Mouse (Mus musculus) thymus, adult 2 months (tissue): ENCODE measurements around the gene Nelfe. TPM values are rescaled to one million over a fixed set of nuclear protein-coding genes. Genes with fewer than 3 reads are reported as not detected.
A peak's percentile ranks its signal among the peaks of the same experiment; 100 is the strongest.

Experiments
- DNase-seq: peaks from one replicate; pipeline ENCODE4 v3.0.0; 2021
- H3K27ac ChIP-seq: fragments of 200-500 bp; 2 replicates; pipeline ENCODE4 v1.5.1; 2012; ENCODE audit warnings: low read length, control low read depth; ENCODE audit not compliant: control insufficient read depth, insufficient read depth
- H3K27me3 ChIP-seq: fragments of 200-500 bp; 2 replicates; pipeline ENCODE4 v1.6.1; 2012; ENCODE audit warnings: mild to moderate bottlenecking, low read length, moderate library complexity, mixed read lengths; ENCODE audit not compliant: control insufficient read depth, insufficient read depth
- H3K36me3 ChIP-seq: fragments of 200-500 bp; 2 replicates; pipeline ENCODE4 v1.6.1; 2012; ENCODE audit warnings: mild to moderate bottlenecking, low read length, moderate library complexity; ENCODE audit not compliant: control insufficient read depth, insufficient read depth
- H3K4me1 ChIP-seq: fragments of 200-500 bp; replicated peaks from 2 replicates; pipeline ENCODE4 v1.6.1; 2012; ENCODE audit warnings: low read length; ENCODE audit not compliant: control insufficient read depth, insufficient read depth
- H3K4me3 ChIP-seq: fragments of 200-500 bp; 2 replicates; pipeline ENCODE4 v1.5.1; 2012; ENCODE audit warnings: mild to moderate bottlenecking, low read length, control low read depth, moderate library complexity; ENCODE audit not compliant: control insufficient read depth, insufficient read depth
- CTCF ChIP-seq: fragments of 200-500 bp; IDR thresholded peaks from 2 replicates; pipeline ENCODE4 v1.5.1; 2012; ENCODE audit warnings: mild to moderate bottlenecking, control low read depth, low read length, moderate library complexity, borderline replicate concordance; ENCODE audit not compliant: control insufficient read depth, poor library complexity, insufficient read depth; ENCODE audit errors: extremely low read depth
- POLR2A ChIP-seq: fragments of 200-500 bp; IDR thresholded peaks from 2 replicates; pipeline ENCODE4 v1.6.1; 2012; ENCODE audit warnings: mild to moderate bottlenecking, low read length, control low read depth, moderate library complexity; ENCODE audit not compliant: control insufficient read depth, poor library complexity, insufficient read depth; ENCODE audit errors: extremely low read depth
- WGBS: fragments of 180-500 bp; shearing (Covaris S2); methylation state at CpG from one replicate; pipeline ENCODE4 v1.1.7; 2018; 5-methylcytosine and 5-hydroxymethylcytosine counted together
- polyA plus RNA-seq: library from polyadenylated mRNA; depleted of rRNA; stranded (reverse); fragments of >200 nt; gene quantifications from 2 replicates; pipeline ENCODE4 v1.2.3, GENCODE M21; 2012

Gene Nelfe
- polyA plus RNA-seq, 1 experiment = 26.1 TPM

DNA sequence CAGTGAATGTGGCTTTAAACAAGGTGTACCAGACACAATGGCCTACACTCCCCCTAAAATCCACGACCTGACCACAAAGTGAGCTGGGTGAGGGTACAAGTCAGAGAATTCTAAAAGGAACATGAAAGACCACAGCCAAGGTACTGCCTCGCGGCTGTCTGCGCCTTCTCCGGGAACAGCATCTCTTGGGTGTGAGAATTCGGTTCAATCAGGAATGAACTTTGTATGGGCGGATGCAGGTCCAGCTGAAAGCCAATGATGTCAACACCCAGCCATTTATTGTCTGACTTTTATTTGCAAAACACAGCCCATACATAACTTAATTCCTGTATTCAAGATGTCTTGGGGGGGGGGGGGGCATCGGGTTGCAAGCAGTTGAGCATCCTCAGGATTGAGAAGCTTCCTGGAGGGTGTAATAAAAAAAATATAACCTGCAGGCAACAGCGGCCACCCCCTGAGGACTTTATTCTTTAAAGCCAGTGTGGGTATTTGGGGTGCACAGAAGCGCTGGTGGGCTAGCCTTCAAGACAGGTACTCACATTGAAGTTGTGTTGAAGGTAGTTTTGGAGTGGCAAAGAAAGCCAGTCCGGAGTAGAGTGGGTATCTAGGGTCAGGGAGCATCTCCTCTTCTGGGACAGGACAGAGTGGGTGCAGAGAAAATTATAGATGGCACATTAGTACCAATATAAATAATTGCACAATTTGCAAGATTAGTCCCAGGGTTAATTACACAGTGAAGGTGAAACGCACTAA lies 43.1 kb downstream of the Nelfe start:
- H3K4me1 ChIP-seq = peaks cover 21% of the 10 kb centered on the region
- no peak overlapping the region for H3K4me3 ChIP-seq
- 83% methylated on average over 12 of the region's 12 CpGs for WGBS
- no peak for DNase-seq
- TF ChIP-seq CTCF (no peak), POLR2A (no peak)
- no peaks in the 10 kb centered on the region for H3K36me3 ChIP-seq
- H3K27me3 ChIP-seq = no peaks in the 10 kb centered on the region
- no peak overlapping the region for H3K27ac ChIP-seq

DNA sequence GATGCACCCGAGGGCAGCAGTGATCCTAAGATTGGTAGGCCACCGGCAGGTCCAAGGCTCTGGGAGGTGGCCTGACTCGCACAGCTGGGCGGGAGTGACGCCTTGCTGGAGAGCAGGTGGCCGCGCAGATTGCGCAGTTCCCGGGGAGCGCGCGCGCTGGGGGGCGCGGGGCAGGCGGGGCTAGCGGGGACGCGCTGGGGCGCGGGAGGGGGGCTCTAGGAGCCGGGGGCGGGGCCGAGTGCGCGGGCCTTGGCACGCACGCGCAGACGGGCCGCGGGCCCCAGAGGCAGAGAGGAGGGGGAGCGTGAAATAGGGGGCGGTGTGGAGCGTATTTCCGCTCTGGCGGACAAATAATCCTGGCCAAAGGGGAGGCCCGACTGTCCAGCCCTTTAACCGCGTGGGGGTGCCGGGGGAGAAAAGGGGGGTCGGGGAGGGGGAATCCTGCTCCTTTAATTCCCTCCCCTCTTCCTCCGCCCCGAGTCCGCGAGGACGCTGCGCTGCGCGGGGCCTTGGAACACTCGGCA lies 43.9 kb downstream of the Nelfe start:
- WGBS = 1% methylated on average over 46 of the region's 51 CpGs
- H3K27ac ChIP-seq = peak overlapping the region; percentile 22; the same call in 1 of the 2 replicates
- peak; percentile 55 for TF ChIP-seq POLR2A
- TF ChIP-seq CTCF = 0 out of 2 replicates have a peak, but pooled peaks have one; percentile 27
- H3K4me3 ChIP-seq = peak overlapping the region; percentile 61
- peaks cover 21% of the 10 kb centered on the region for H3K4me1 ChIP-seq
- DNase-seq = peak; percentile 91
- H3K27me3 ChIP-seq = no peaks in the 10 kb centered on the region
- no peaks in the 10 kb centered on the region for H3K36me3 ChIP-seq

DNA sequence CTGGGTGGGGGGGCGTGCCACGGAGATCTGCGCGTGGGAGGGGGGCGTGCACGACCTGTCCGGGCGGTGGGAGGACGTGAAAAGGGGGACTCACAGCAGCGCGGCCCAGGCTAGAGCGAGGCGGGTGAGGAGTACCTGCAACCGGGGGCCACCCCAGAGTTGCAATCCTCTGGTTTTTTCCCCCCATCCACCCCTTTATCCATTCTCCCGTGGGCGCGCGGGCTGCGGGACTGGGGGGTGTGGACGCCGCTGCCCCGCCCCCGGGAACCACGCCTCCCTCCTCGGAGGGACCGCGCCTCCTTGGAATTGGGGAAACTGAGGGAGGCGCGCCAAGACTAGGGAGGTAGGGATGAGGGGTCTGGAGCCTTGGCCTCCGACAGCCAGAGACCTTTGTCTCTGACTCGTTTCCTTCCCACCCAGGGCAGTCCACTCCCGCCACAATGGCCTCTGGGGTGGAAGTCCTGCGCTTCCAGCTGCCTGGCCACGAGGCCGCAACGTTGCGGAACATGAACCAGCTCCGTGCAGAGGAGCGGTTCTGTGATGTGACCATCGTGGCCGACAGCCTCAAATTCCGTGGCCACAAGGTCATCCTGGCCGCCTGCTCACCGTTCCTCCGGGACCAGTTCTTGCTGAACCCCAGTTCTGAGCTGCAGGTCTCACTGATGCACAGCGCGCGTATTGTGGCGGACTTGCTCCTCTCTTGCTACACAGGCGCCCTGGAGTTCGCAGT lies 44.8 kb downstream of the Nelfe start:
- DNase-seq = peak; percentile 45
- 15% methylated on average over 51 of the region's 51 CpGs for WGBS
- Histone ChIP-seq H3K36me3 (no peaks in the 10 kb centered on the region), H3K4me3 (peak overlapping the region; percentile 65), H3K27me3 (no peaks in the 10 kb centered on the region), H3K4me1 (peaks cover 22% of the 10 kb centered on the region), H3K27ac (no peak overlapping the region)
- TF ChIP-seq CTCF (no peak), POLR2A (no peak)

DNA sequence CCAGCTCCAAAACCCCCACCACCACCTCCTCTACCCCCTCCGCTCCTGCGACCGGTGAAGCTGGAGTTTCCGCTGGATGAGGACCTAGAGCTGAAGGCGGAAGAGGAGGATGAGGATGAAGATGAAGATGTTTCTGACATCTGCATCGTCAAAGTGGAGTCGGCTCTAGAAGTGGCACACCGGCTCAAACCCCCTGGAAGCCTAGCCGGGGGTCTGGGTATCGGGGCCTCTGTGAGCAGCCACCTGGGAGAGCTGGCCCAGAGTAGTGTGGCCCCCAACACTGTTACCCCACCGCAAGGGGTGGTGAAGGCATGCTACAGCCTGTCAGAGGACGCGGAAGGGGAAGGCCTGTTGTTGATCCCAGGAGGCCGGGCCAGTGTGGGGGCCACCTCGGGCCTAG lies 45.5 kb downstream of the Nelfe start:
- peaks cover 23% of the 10 kb centered on the region for H3K4me1 ChIP-seq
- H3K27me3 ChIP-seq = no peaks in the 10 kb centered on the region
- TF ChIP-seq POLR2A (no peak), CTCF (no peak)
- H3K36me3 ChIP-seq = no peaks in the 10 kb centered on the region
- no peak overlapping the region for H3K4me3 ChIP-seq
- no peak for DNase-seq
- WGBS = 91% methylated on average over 15 of the region's 15 CpGs
- no peak overlapping the region for H3K27ac ChIP-seq

DNA sequence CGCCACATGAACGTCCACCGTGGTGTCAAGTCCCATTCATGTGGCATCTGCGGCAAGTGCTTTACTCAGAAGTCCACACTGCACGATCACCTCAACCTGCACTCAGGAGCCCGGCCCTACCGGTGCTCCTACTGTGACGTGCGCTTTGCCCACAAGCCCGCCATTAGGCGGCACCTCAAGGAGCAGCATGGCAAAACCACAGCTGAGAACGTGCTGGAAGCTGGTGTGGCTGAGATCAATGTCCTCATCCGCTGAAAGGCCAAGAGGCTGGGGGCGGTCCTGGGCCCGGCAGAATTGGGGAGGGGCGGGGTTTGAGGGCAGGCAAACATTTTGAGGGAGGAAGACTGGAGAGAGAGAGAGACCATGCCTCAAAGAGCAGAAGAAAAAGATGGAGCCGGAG lies 46.2 kb downstream of the Nelfe start:
- Histone ChIP-seq H3K27me3 (no peaks in the 10 kb centered on the region), H3K27ac (no peak overlapping the region), H3K4me1 (peaks cover 23% of the 10 kb centered on the region), H3K36me3 (no peaks in the 10 kb centered on the region), H3K4me3 (no peak overlapping the region)
- no peak for TF ChIP-seq POLR2A
- TF ChIP-seq CTCF = no peak
- 20% methylated on average over 17 of the region's 17 CpGs for WGBS
- DNase-seq = peak; percentile 29

DNA sequence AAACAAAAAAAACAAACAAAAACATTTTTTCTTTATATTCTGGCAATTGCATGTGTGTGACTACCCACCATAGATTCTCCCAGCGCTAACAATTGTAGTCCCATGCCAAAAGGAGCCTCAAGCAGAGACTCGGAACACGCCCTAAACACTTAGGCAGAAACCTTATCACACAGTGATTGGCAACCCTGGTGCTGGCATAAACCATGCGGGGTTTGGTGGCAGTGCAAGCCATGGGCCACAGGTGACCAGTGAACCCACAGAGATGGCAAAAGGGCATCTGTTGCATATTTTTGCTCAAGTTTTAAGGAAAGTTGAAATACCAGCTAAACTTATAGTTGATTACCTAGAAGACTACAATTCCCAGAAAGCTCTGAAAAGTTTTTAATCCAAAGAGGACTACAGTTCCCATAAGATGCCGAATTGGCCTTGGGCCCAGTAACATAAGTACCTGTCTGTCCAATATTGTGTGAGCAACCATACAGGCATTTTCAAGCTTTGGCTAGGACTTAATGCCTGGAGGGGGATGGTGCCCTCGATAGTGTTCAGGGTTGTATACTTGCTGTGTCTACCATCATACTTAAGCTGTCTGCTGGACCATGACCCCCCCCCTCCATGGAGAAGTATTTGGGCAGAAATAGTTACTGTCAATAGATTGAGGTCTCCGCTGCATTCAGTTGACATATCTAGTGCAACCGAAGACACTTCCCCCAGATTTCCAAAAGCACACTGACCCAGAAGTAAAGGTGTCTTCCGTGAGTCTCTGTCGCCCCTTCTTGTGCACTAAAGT lies 47.4 kb downstream of the Nelfe start:
- Histone ChIP-seq H3K4me3 (peak overlapping the region; percentile 97), H3K4me1 (peaks cover 23% of the 10 kb centered on the region), H3K36me3 (peaks cover 3% of the 10 kb centered on the region; the same call in 1 of the 2 replicates), H3K27me3 (no peaks in the 10 kb centered on the region), H3K27ac (no peak overlapping the region)
- TF ChIP-seq POLR2A (no peak), CTCF (no peak)
- 31% methylated on average over 10 of the region's 10 CpGs for WGBS
- no peak for DNase-seq
